Mouse (Mus musculus) forebrain, embryonic 13.5 days (tissue): ENCODE data around the gene Smurf1. TPM values are rescaled to one million over a fixed set of nuclear protein-coding genes. Genes with fewer than 3 reads are reported as not detected.

Experiments used
- ATAC-seq: fragments of 200-750 bp; cut with Nextera tagmentation; 2 replicates; pipeline ENCODE4 v1.8.0; 2017
- H3K27ac ChIP-seq: fragments of 300-500 bp; sonication (generic); 2 replicates; pipeline ENCODE4 v1.5.1; 2015; ENCODE audit warnings: inconsistent platforms, mild to moderate bottlenecking, moderate library complexity
- H3K27me3 ChIP-seq: fragments of 300-500 bp; sonication (generic); 2 replicates; pipeline ENCODE4 v1.6.1; 2015; ENCODE audit warnings: mild to moderate bottlenecking, inconsistent platforms
- H3K36me3 ChIP-seq: fragments of 300-500 bp; sonication (generic); 2 replicates; pipeline ENCODE4 v1.6.1; 2015; ENCODE audit warnings: mild to moderate bottlenecking, inconsistent platforms; ENCODE audit not compliant: poor library complexity, severe bottlenecking
- H3K4me1 ChIP-seq: fragments of 300-500 bp; sonication (generic); 2 replicates; pipeline ENCODE4 v1.6.1; 2015; ENCODE audit warnings: inconsistent platforms
- H3K4me2 ChIP-seq: fragments of 300-500 bp; sonication (generic); 2 replicates; pipeline ENCODE4 v1.6.1; 2015; ENCODE audit warnings: inconsistent platforms, mild to moderate bottlenecking, moderate library complexity
- H3K4me3 ChIP-seq: fragments of 300-500 bp; sonication (generic); 2 replicates; pipeline ENCODE4 v1.5.1; 2015; ENCODE audit warnings: mild to moderate bottlenecking, inconsistent platforms
- H3K9ac ChIP-seq: fragments of 300-500 bp; sonication (generic); 2 replicates; pipeline ENCODE4 v1.6.1; 2015; ENCODE audit warnings: mild to moderate bottlenecking, inconsistent platforms
- H3K9me3 ChIP-seq: fragments of 300-500 bp; sonication (generic); replicated peaks from 2 replicates; pipeline ENCODE4 v1.6.1; 2016; ENCODE audit warnings: inconsistent platforms
- WGBS: fragments of 180-500 bp; shearing (Covaris S2); methylation state at CpG from one replicate; pipeline ENCODE4 v1.1.7; 2015; 5-methylcytosine and 5-hydroxymethylcytosine counted together
- polyA plus RNA-seq: library from polyadenylated mRNA; unstranded; fragments of >200 nt; fragmentation: Nextera tagmentation; extraction: Ambion mirVana; gene quantifications from 2 replicates; pipeline ENCODE4 v1.2.1, GENCODE M21; 2015

Smurf1 gene
- polyA plus RNA-seq, 1 experiment from 2014 or later, result 16.8 TPM

DNA sequence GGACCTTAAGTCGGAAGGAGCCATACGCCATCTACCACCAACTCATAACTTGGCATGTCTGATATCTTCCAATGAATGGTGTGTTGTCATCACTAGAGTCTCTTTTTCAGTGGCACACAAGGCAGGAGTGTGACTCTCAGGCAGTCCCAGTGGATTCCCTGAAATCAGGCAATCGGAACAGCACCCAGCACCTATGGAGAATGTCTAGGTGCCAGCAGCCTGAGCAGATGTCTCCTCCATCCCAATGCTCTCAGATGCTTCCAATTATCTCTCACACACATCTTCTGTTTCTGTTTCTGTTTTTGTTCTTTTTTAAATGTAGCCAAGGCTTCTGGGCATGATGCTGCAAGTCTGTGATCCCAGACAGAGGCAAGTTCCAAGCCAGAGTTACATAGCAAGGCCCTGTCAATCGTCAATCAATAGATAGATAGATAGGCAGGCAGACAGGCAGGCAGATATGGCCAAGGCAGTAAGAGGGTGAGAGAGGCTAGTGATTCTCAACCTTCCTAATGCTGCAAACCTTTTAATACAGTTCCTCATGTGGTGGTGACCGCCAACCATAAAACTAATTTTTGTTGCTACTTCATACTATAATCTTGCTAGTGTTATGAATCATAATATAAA, 15.1 kb downstream of the Smurf1 start:
- Histone ChIP-seq H3K4me2 (no peak overlapping the region), H3K27me3 (no peaks in the 10 kb centered on the region), H3K36me3 (no peaks in the 10 kb centered on the region), H3K4me1 (peaks cover 31% of the 10 kb centered on the region), H3K9ac (no peak overlapping the region), H3K27ac (no peak overlapping the region), H3K9me3 (no peaks in the 10 kb centered on the region), H3K4me3 (no peak overlapping the region)
- whole genome bisulfite sequencing, result 94% methylated on average over 5 of the region's 5 CpGs
- ATAC-seq, result no peak

DNA sequence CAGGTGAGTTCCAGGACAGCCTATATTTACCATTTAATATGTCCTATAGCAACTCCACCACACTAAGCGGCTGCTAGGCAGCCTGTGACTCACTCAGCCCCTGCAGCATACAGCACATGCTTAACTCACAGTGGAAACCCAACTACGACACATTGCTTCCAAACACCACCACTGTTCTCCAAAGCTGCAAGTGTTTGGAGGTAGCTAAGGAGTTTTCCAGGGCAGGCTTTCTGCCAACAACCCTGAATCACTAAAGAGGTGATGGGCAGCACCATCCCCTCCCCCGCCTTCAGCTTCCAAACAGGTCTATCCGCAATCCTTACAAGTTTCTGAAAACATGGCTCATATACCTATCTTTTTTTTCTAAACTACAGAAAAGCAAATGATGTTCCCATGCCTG, 15.8 kb downstream of the Smurf1 start:
- Histone ChIP-seq H3K27me3 (no peaks in the 10 kb centered on the region), H3K4me2 (no peak overlapping the region), H3K9ac (no peak overlapping the region), H3K4me1 (peaks cover 32% of the 10 kb centered on the region), H3K9me3 (no peaks in the 10 kb centered on the region), H3K4me3 (no peak overlapping the region), H3K36me3 (no peaks in the 10 kb centered on the region), H3K27ac (no peak overlapping the region)
- 86% methylated on average over 4 of the region's 4 CpGs for WGBS
- ATAC-seq, result no peak

DNA sequence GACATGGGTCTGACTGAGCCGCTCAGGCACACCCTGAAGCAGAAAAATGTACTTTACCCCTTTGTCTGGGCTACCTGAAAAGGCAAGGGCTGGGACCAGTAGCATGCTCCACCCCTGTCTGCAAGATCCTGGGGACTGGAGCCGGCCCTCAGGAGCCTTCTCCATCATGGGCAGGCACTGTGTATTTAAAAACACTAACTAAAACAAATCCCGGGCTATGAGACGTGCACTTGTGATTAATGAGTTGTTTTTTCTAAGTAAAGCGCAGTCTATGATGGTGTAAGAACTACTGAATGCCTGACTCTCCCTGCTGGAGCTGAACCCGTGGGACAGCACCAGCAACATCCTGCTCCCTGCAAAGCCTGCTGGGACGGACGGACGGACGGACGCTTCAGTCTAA, 17.2 kb downstream of the Smurf1 start:
- Histone ChIP-seq H3K4me2 (no peak overlapping the region), H3K4me1 (peaks cover 27% of the 10 kb centered on the region), H3K36me3 (no peaks in the 10 kb centered on the region), H3K27ac (no peak overlapping the region; the same call in 1 of the 2 replicates), H3K9me3 (no peaks in the 10 kb centered on the region), H3K27me3 (no peaks in the 10 kb centered on the region), H3K4me3 (no peak overlapping the region), H3K9ac (no peak overlapping the region)
- WGBS, result 78% methylated on average over 11 of the region's 11 CpGs
- ATAC-seq, result no peak

DNA sequence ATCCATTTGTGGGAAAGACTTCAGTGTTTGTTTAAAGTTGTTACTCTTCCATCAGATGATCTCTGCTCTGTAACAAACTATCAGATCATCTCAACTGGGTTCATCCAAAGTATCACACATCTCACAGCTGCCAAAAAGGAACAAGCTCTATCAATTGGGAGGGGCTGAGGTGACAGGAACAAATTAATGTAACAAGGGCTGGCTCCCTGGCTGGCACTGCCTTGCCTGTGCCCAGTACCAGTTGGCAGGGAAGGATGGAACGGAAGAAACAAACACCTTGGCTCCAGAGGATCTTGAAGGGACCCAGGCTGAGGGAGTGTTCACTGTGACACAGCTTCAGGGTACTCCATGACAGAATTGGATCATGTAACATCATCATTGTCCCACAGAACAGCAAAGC, 17.6 kb downstream of the Smurf1 start:
- no peak for ATAC-seq

DNA sequence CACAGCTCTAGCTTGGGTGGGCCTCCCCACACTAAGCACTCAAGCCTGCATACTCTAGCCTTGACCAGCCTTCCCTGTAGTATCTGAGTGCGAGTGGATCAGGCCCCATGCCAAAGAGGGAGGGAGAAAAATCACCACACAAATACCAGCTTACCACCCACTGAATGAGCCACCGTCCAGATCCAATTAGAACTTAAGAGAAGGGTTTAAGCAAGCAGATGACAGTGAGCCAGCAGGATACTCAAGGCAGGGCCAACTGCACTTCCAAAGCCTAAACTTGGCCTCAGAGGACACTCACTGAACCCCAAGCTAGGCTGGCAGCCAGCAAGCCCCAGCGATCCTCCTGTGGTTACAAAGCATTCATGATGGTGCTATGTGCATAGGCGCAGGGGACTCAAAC, 19.6 kb downstream of the Smurf1 start:
- ATAC-seq, result 0 out of 2 replicates have a peak, but pooled peaks have one; percentile 41
- Histone ChIP-seq H3K9me3 (no peaks in the 10 kb centered on the region), H3K4me2 (no peak overlapping the region), H3K27ac (no peak overlapping the region), H3K27me3 (no peaks in the 10 kb centered on the region), H3K36me3 (no peaks in the 10 kb centered on the region), H3K4me1 (peaks cover 27% of the 10 kb centered on the region), H3K4me3 (no peak overlapping the region), H3K9ac (no peak overlapping the region)
- WGBS, result 60% methylated on average over 4 of the region's 4 CpGs

More for the DNA sequence above, 17.6 kb downstream of the Smurf1 start:
- Histone ChIP-seq H3K9ac (no peak overlapping the region), H3K4me3 (no peak overlapping the region), H3K9me3 (no peaks in the 10 kb centered on the region), H3K4me2 (no peak overlapping the region), H3K4me1 (peaks cover 26% of the 10 kb centered on the region), H3K36me3 (no peaks in the 10 kb centered on the region), H3K27ac (no peak overlapping the region; the same call in 1 of the 2 replicates), H3K27me3 (no peaks in the 10 kb centered on the region)
- WGBS, result 73% methylated on average over 1 of the region's 1 CpGs

DNA sequence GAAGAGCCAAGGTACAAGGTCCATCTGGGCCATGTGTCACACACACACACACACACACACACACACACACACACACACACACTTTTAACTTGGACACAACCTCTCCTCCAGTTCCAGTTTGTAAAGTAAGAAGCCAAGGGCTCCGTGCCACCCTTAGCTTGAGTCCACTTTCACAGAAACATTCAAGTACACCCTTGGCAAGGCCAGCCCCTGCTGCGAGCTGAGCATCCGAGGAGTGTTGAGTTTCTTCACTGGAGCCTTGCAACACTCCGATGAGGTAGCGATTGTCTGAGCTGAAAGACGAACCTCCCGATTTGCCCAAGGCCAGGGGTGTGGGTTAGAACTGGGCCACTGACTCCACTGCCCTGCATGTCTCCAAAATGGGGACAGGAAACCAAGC, 20.7 kb downstream of the Smurf1 start:
- 92% methylated on average over 7 of the region's 7 CpGs for WGBS
- no peaks in the 10 kb centered on the region for H3K9me3 ChIP-seq
- no peak overlapping the region for H3K9ac ChIP-seq
- H3K4me2 ChIP-seq, result no peak overlapping the region
- H3K4me1 ChIP-seq, result peaks cover 31% of the 10 kb centered on the region
- H3K27me3 ChIP-seq, result no peaks in the 10 kb centered on the region
- no peak overlapping the region for H3K4me3 ChIP-seq
- ATAC-seq, result no peak
- no peaks in the 10 kb centered on the region for H3K36me3 ChIP-seq
- H3K27ac ChIP-seq, result no peak overlapping the region

DNA sequence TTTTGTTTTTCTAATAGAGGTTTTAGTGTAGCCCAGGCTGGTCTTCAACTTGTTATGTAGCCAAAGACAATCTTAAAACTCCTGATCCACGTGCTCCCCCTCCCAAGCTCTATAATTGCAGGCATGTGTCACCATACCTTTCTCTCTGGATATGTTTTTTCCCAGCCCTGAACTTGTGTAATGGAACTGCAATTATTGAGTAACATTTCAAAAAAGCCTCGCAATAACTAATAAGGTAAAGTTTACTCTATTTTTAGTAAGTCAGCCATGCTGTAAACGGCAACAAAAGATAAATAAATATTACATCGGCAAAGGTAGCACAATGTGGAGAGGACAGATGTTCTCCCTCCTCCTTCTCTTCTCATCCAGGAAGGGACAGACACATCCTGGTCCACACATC, 21.3 kb downstream of the Smurf1 start:
- Histone ChIP-seq H3K4me1 (peaks cover 28% of the 10 kb centered on the region), H3K27ac (no peak overlapping the region), H3K4me3 (no peak overlapping the region), H3K36me3 (no peaks in the 10 kb centered on the region), H3K27me3 (no peaks in the 10 kb centered on the region), H3K9ac (no peak overlapping the region), H3K4me2 (no peak overlapping the region), H3K9me3 (no peaks in the 10 kb centered on the region)
- 83% methylated on average over 4 of the region's 4 CpGs for WGBS
- ATAC-seq, result no peak

DNA sequence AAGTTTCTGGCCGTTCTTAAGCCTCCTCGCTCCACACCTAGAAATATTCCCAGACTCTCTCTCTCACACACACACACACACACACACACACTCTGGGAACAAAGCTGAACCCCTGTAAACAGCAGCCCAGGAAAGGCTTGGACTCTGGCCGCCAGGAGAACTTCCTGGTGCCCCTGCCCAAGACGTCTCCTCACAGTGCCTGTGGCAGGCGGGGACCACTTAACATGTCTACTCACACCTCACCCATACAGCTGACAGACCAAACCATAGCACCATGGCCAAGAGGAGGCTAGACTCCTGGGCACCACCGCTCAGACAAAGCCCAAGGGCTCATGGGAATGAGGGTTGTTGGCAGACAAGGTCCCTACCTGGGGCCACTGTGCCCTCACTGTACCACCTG, 22.3 kb downstream of the Smurf1 start:
- WGBS, result 85% methylated on average over 6 of the region's 6 CpGs
- Histone ChIP-seq H3K9me3 (no peaks in the 10 kb centered on the region), H3K4me2 (no peak overlapping the region), H3K4me3 (no peak overlapping the region), H3K27ac (no peak overlapping the region), H3K36me3 (no peaks in the 10 kb centered on the region), H3K9ac (no peak overlapping the region), H3K27me3 (no peaks in the 10 kb centered on the region), H3K4me1 (peaks cover 28% of the 10 kb centered on the region)
- ATAC-seq, result no peak

DNA sequence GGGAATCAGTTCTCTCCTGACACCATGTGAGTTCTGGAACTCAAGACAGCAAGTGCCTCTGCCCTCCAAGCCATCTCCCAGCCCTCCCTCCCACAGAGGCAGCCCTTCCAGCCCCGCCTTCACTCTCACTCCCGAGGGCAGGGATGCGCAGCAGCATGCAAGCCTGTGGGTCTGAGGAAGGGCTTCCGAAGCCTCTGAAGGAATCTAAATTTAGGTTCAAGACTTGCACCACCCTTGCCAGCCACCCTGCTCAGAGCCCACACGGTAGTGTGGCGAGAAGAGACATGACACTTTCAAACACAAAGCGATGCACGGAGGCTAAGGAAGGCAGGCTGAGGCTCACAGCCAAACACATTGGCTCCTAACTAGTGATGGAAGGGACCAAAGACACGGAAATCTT, 23.2 kb downstream of the Smurf1 start:
- H3K4me3 ChIP-seq, result no peak overlapping the region
- H3K36me3 ChIP-seq, result no peaks in the 10 kb centered on the region
- no peak overlapping the region for H3K4me2 ChIP-seq
- no peak overlapping the region for H3K27ac ChIP-seq
- 82% methylated on average over 9 of the region's 9 CpGs for WGBS
- no peak for ATAC-seq
- peaks cover 23% of the 10 kb centered on the region for H3K4me1 ChIP-seq
- no peaks in the 10 kb centered on the region for H3K9me3 ChIP-seq
- H3K9ac ChIP-seq, result no peak overlapping the region
- H3K27me3 ChIP-seq, result no peaks in the 10 kb centered on the region

DNA sequence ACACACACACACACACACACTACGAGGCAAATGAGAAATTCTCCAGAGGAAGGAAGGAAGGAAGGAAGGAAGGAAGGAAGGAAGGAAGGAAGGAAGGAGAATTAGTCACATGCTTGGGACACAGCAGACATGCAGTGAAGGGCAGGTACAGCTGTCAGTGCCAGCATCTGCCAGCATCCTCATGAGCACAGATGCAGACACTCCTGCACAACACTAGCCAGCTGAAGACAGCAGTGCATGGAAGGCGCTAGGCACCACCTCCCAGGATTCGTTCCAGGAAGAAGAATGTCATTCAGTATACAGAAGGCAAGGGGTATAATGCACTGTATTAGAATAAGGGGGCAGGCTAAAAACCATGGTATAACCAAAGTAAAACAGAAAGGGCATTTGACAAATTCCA, 24.7 kb downstream of the Smurf1 start:
- 68% methylated on average over 3 of the region's 3 CpGs for WGBS
- ATAC-seq, result no peak
- no peak overlapping the region for H3K9ac ChIP-seq

DNA sequence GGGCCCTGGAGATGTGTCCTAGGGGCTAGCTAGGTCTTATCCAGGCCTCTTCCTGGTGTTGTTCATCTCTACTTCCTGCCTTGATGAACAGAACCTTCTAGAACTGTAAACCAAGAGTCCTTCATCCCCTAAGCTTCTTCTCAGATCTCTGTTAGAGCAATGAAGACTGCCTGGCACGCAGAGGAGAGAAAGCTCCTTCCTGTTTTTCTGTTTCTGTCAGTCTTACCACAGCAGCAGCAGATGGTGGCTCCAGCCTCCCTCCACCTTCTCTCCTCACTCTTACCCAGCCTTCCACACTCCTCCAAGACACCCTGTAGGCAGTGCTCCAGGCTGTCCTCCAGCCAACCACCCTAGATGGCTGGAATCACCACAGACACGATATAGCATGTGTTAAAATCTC, 28.3 kb downstream of the Smurf1 start:
- H3K4me1 ChIP-seq, result peaks cover 14% of the 10 kb centered on the region
- no peak for ATAC-seq
- WGBS, result 93% methylated on average over 2 of the region's 2 CpGs
- H3K27ac ChIP-seq, result no peak overlapping the region
- no peak overlapping the region for H3K4me3 ChIP-seq
- H3K36me3 ChIP-seq, result no peaks in the 10 kb centered on the region
- no peak overlapping the region for H3K4me2 ChIP-seq
- H3K9me3 ChIP-seq, result no peaks in the 10 kb centered on the region
- H3K27me3 ChIP-seq, result no peaks in the 10 kb centered on the region
- no peak overlapping the region for H3K9ac ChIP-seq

More for the DNA sequence above, 24.7 kb downstream of the Smurf1 start:
- H3K9me3 ChIP-seq, result no peaks in the 10 kb centered on the region
- no peaks in the 10 kb centered on the region for H3K36me3 ChIP-seq
- peaks cover 20% of the 10 kb centered on the region for H3K4me1 ChIP-seq
- no peaks in the 10 kb centered on the region for H3K27me3 ChIP-seq
- no peak overlapping the region for H3K4me3 ChIP-seq
- no peak overlapping the region for H3K4me2 ChIP-seq
- H3K27ac ChIP-seq, result peak overlapping the region; percentile 32; the same call in 1 of the 2 replicates

DNA sequence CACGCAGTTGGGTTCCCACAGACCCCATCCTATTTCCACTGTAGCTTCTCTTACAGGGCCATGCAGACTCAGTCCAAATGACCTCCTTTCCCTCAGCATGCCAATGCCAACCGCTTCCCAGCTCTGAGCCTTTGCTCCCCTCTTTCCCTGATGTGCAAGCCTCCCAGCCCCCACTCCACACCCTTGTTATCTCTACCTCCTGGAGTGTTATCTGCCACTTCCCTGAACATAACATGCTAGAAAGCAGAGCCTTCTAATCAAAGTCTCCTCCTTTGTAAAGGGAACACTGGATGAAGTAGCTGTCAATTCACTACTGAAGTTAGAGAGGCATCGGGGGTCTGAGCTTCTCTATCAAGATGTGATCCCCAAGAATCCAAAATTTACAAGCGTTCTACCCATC, 32.2 kb downstream of the Smurf1 start:
- Histone ChIP-seq H3K4me1 (peaks cover 14% of the 10 kb centered on the region), H3K36me3 (no peaks in the 10 kb centered on the region), H3K27me3 (no peaks in the 10 kb centered on the region), H3K27ac (no peak overlapping the region), H3K4me3 (no peak overlapping the region), H3K9ac (no peak overlapping the region), H3K4me2 (no peak overlapping the region), H3K9me3 (no peaks in the 10 kb centered on the region)
- ATAC-seq, result no peak
- 80% methylated on average over 4 of the region's 4 CpGs for WGBS

DNA sequence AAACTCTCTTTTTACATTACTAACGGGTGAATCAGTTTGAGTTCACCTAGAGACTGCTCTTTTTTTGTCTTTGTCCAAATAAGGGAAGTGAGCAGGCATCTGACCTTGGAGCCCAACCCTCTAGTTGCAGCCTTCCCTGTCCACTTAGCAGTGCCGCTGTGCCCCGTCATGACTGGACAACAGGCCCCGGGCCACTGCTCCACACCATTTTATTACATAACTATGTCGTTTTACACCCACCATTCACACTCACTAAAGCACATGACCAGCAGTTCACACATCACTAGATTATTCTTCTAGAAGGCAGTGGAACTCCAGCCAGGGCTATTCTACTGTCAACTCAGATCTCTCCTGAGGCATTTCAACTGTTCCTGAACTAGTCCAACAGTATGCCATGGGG, 33.8 kb downstream of the Smurf1 start:
- 94% methylated on average over 5 of the region's 5 CpGs for WGBS
- H3K4me2 ChIP-seq, result no peak overlapping the region

More for the DNA sequence above, 33.8 kb downstream of the Smurf1 start:
- Histone ChIP-seq H3K4me1 (peaks cover 12% of the 10 kb centered on the region), H3K9ac (no peak overlapping the region), H3K27me3 (no peaks in the 10 kb centered on the region), H3K27ac (no peak overlapping the region), H3K36me3 (no peaks in the 10 kb centered on the region), H3K4me3 (no peak overlapping the region), H3K9me3 (no peaks in the 10 kb centered on the region)
- no peak for ATAC-seq
